Mouse (Mus musculus) embryonic facial prominence, embryonic 11.5 days (tissue): ENCODE measurements around the gene Fndc3a. TPM values are rescaled to one million over a fixed set of nuclear protein-coding genes. Genes with fewer than 3 reads are reported as not detected.

ENCODE experiments used
- ATAC-seq: fragments of 200-750 bp; cut with Nextera tagmentation; replicated peaks from 2 replicates; pipeline ENCODE4 v1.8.0; 2017; ENCODE audit warnings: low read depth; ENCODE audit not compliant: insufficient number of reproducible peaks, low FRiP score, low TSS enrichment
- DNase-seq: peaks from one replicate; pipeline ENCODE4 v3.0.0-alpha.2; 2015; ENCODE audit warnings: low spot score
- H3K27ac ChIP-seq: fragments of 300-500 bp; sonication (generic); replicated peaks from 2 replicates; pipeline ENCODE4 v1.5.1; 2014; ENCODE audit warnings: mild to moderate bottlenecking, low read depth, low read length, control low read depth
- H3K27me3 ChIP-seq: fragments of 300-500 bp; sonication (generic); 2 replicates; pipeline ENCODE4 v1.6.1; 2014; ENCODE audit warnings: mild to moderate bottlenecking, low read length, moderate library complexity, mixed read lengths; ENCODE audit not compliant: control insufficient read depth, insufficient read depth
- H3K36me3 ChIP-seq: fragments of 300-500 bp; sonication (generic); replicated peaks from 2 replicates; pipeline ENCODE4 v1.6.1; 2014; ENCODE audit warnings: low read depth, mild to moderate bottlenecking, low read length, moderate library complexity, mixed read lengths; ENCODE audit not compliant: control insufficient read depth, insufficient read depth
- H3K4me1 ChIP-seq: fragments of 300-500 bp; sonication (generic); 2 replicates; pipeline ENCODE4 v1.6.1; 2014; ENCODE audit warnings: low read length, mixed read lengths; ENCODE audit not compliant: control insufficient read depth, insufficient read depth
- H3K4me2 ChIP-seq: fragments of 300-500 bp; sonication (generic); 2 replicates; pipeline ENCODE4 v1.6.1; 2014; ENCODE audit warnings: low read depth, mild to moderate bottlenecking, control low read depth, low read length, moderate library complexity
- H3K4me3 ChIP-seq: fragments of 300-500 bp; sonication (generic); 2 replicates; pipeline ENCODE4 v1.5.1; 2014; ENCODE audit warnings: low read depth, low read length, control low read depth
- H3K9ac ChIP-seq: fragments of 300-500 bp; sonication (generic); replicated peaks from 2 replicates; pipeline ENCODE4 v1.6.1; 2014; ENCODE audit warnings: mild to moderate bottlenecking, control low read depth, low read length
- H3K9me3 ChIP-seq: fragments of 300-500 bp; sonication (generic); replicated peaks from 2 replicates; pipeline ENCODE4 v1.6.1; 2016; ENCODE audit warnings: mild to moderate bottlenecking, low read length, inconsistent platforms, mixed read lengths; ENCODE audit not compliant: control insufficient read depth
- WGBS: fragments of 180-500 bp; shearing (Covaris S2); extraction: QIAGEN DNeasy Blood & Tissue Kit; methylation state at CpG from one replicate; pipeline ENCODE4 v1.1.7; 2014; 5-methylcytosine and 5-hydroxymethylcytosine counted together
- polyA plus RNA-seq: library from polyadenylated mRNA; unstranded; fragments of >200 nt; fragmentation: Nextera tagmentation; extraction: Ambion mirVana; gene quantifications from 2 replicates; pipeline ENCODE4 v1.2.1, GENCODE M21; 2014

The Fndc3a gene
- polyA plus RNA-seq, 1 experiment from 2014 or later, result 40.2 TPM

- 43% methylated on average over 11 of the region's 11 CpGs for WGBS
- no peak for DNase-seq
These were observed 1.2 kb downstream of the Fndc3a start for GRCm38 (mm10) chr14:72708581-72708991.

GRCm38 (mm10) chr14:72700056-72700455 lies 9.7 kb downstream of the Fndc3a start:
- no peaks in the 10 kb centered on the region for H3K4me1 ChIP-seq
- H3K9me3 ChIP-seq, result no peaks in the 10 kb centered on the region
- H3K4me3 ChIP-seq, result no peak overlapping the region
- DNase-seq (no peak), ATAC-seq (no peak)
- WGBS, result 86% methylated on average over 5 of the region's 5 CpGs
- H3K27ac ChIP-seq, result no peak overlapping the region
- H3K27me3 ChIP-seq, result no peaks in the 10 kb centered on the region
- H3K36me3 ChIP-seq, result no peaks in the 10 kb centered on the region
- H3K4me2 ChIP-seq, result no peak overlapping the region
- H3K9ac ChIP-seq, result no peak overlapping the region

More at GRCm38 (mm10) chr14:72708581-72708991, 1.2 kb downstream of the Fndc3a start:
- H3K4me3 ChIP-seq, result peak overlapping the region; percentile 86
- H3K27ac ChIP-seq, result no peak overlapping the region
- ATAC-seq, result no peak
- peak overlapping the region; percentile 86 for H3K4me2 ChIP-seq
- peaks cover 5% of the 10 kb centered on the region; the same call in 1 of the 2 replicates for H3K27me3 ChIP-seq
- H3K36me3 ChIP-seq, result no peaks in the 10 kb centered on the region
- H3K9me3 ChIP-seq, result no peaks in the 10 kb centered on the region
- no peaks in the 10 kb centered on the region for H3K4me1 ChIP-seq
- H3K9ac ChIP-seq, result no peak overlapping the region

GRCm38 (mm10) chr14:72691406-72691805 lies 18.4 kb downstream of the Fndc3a start:
- H3K4me1 ChIP-seq, result no peaks in the 10 kb centered on the region
- WGBS, result 80% methylated on average over 1 of the region's 1 CpGs
- H3K4me3 ChIP-seq, result no peak overlapping the region
- no peak overlapping the region for H3K27ac ChIP-seq
- no peak overlapping the region for H3K9ac ChIP-seq
- DNase-seq (no peak), ATAC-seq (no peak)
- H3K9me3 ChIP-seq, result no peaks in the 10 kb centered on the region
- H3K4me2 ChIP-seq, result no peak overlapping the region
- H3K36me3 ChIP-seq, result no peaks in the 10 kb centered on the region
- no peaks in the 10 kb centered on the region for H3K27me3 ChIP-seq

GRCm38 (mm10) chr14:72689525-72689924 lies 20.3 kb downstream of the Fndc3a start:
- Histone ChIP-seq H3K9me3 (no peaks in the 10 kb centered on the region), H3K4me3 (no peak overlapping the region)
- no peak for ATAC-seq

GRCm38 (mm10) chr14:72684857-72685370 lies 24.9 kb downstream of the Fndc3a start:
- no peaks in the 10 kb centered on the region for H3K27me3 ChIP-seq
- no peaks in the 10 kb centered on the region for H3K36me3 ChIP-seq
- no peaks in the 10 kb centered on the region for H3K9me3 ChIP-seq
- H3K4me3 ChIP-seq, result no peak overlapping the region
- WGBS, result 87% methylated on average over 4 of the region's 4 CpGs
- no peak overlapping the region for H3K4me2 ChIP-seq
- H3K9ac ChIP-seq, result no peak overlapping the region
- DNase-seq, result no peak
- no peak overlapping the region for H3K27ac ChIP-seq
- no peaks in the 10 kb centered on the region for H3K4me1 ChIP-seq
- no peak for ATAC-seq

More at GRCm38 (mm10) chr14:72689525-72689924, 20.3 kb downstream of the Fndc3a start:
- Histone ChIP-seq H3K4me1 (no peaks in the 10 kb centered on the region), H3K9ac (no peak overlapping the region), H3K36me3 (no peaks in the 10 kb centered on the region), H3K4me2 (no peak overlapping the region), H3K27me3 (no peaks in the 10 kb centered on the region), H3K27ac (no peak overlapping the region)
- no peak for DNase-seq

GRCm38 (mm10) chr14:72677247-72677646 lies 32.6 kb downstream of the Fndc3a start:
- 85% methylated on average over 3 of the region's 3 CpGs for WGBS
- Histone ChIP-seq H3K4me3 (no peak overlapping the region), H3K4me1 (no peaks in the 10 kb centered on the region), H3K36me3 (no peaks in the 10 kb centered on the region), H3K4me2 (no peak overlapping the region), H3K27me3 (no peaks in the 10 kb centered on the region), H3K27ac (no peak overlapping the region), H3K9me3 (no peaks in the 10 kb centered on the region), H3K9ac (no peak overlapping the region)
- ATAC-seq (no peak), DNase-seq (no peak)

- no peaks in the 10 kb centered on the region for H3K36me3 ChIP-seq
- H3K9ac ChIP-seq, result no peak overlapping the region
- H3K27ac ChIP-seq, result no peak overlapping the region
- H3K4me2 ChIP-seq, result no peak overlapping the region
- ATAC-seq (no peak), DNase-seq (no peak)
- H3K4me1 ChIP-seq, result no peaks in the 10 kb centered on the region
- H3K27me3 ChIP-seq, result no peaks in the 10 kb centered on the region
- no peak overlapping the region for H3K4me3 ChIP-seq
- no peaks in the 10 kb centered on the region for H3K9me3 ChIP-seq
- 92% methylated on average over 3 of the region's 3 CpGs for WGBS
These were observed 37.9 kb downstream of the Fndc3a start for GRCm38 (mm10) chr14:72671911-72672310.

- Histone ChIP-seq H3K27ac (no peak overlapping the region), H3K4me2 (no peak overlapping the region), H3K27me3 (no peaks in the 10 kb centered on the region), H3K9ac (no peak overlapping the region), H3K4me1 (no peaks in the 10 kb centered on the region), H3K36me3 (no peaks in the 10 kb centered on the region), H3K4me3 (no peak overlapping the region), H3K9me3 (no peaks in the 10 kb centered on the region)
- ATAC-seq, result no peak
- DNase-seq, result no peak
- 96% methylated on average over 2 of the region's 2 CpGs for WGBS
These were observed 38.8 kb downstream of the Fndc3a start for GRCm38 (mm10) chr14:72670987-72671386.
